Mouse (Mus musculus): ENCODE results near the gene Slit3.

GRCm38 (mm10) chr11:35351376-35351775, 230.4 kb downstream of the Slit3 start:
- TF ChIP-seq GATA1 (IDR thresholded peaks at IDR 0.05; ENCODE audit: borderline replicate concordance, low read length) (no peak), FLI1 (IDR thresholded peaks at IDR 0.05; ENCODE audit: low read length) (no peak)
